8 mouse cellular contexts compared by ENCODE assay signal in the genomic region with DNA sequence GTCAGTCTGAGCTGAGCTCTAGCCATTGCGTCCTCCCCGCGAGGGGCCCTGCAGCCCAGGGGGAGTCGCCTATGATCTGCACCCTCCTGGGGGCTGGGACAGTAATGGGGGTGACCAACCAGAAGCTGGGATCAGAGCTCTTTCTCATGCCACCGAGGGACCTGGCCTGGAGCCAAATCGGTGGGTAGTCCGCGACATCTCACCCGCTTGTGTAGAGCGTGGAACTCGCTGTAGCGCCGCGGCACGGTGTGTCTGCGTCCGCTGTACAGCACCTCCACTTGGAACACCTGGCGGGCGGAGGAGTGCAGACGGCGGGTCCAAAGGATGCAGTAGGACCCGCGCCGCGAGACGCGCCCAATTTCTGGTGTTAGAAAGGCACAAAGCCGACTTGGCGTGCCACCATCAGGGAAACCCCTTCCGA. TPM values are rescaled to one million over a fixed set of nuclear protein-coding genes. Genes with fewer than 3 reads are reported as not detected.
A peak's percentile ranks its signal among the peaks of the same experiment; 100 is the strongest.
DNase-seq lines count a peak whose midpoint lies in the region; ATAC-seq and TF ChIP-seq lines count a peak whose summit lies in the region.

No protein-coding gene starts in this region.

- no peak for DNase-seq in testis, postnatal 14 days (ENCODE audit: low spot score)
- peak; percentile 29 to 59 for DNase-seq in kidney, postnatal 25 days
- DNase-seq in midbrain, embryonic 10.5 days (ENCODE audit: low spot score), result peak; percentile 31
- DNase-seq in stomach, postnatal 0 days (ENCODE audit: low spot score), result peak; percentile 50
- no peak for DNase-seq in urinary bladder, postnatal 14 days (ENCODE audit: low spot score)

- no peak for TF ChIP-seq EP300 in stomach, postnatal 0 days (optimal IDR thresholded peaks at IDR 0.05)

- peak overlapping the region; percentile 65 for H3K4me3 ChIP-seq in testis, adult 2 months (ENCODE audit: control insufficient read depth, low read depth, low read length)
- H3K4me3 ChIP-seq in brown adipose tissue, adult 24 weeks (ENCODE audit: insufficient read depth, low read depth, low read length), result peak overlapping the region; percentile 40
- H3K4me3 ChIP-seq in forebrain, embryonic 15.5 days, result peak overlapping the region; percentile 55
- peak overlapping the region; percentile 68 for H3K4me3 ChIP-seq in midbrain, embryonic 10.5 days
- peak overlapping the region; percentile 51 for H3K4me3 ChIP-seq in stomach, postnatal 0 days (ENCODE audit: low read depth, low read length)

- H3K9me3 ChIP-seq in forebrain, embryonic 15.5 days, result no peaks in the 10 kb centered on the region
- H3K9me3 ChIP-seq in midbrain, embryonic 10.5 days (replicated peaks), result no peaks in the 10 kb centered on the region
- H3K9me3 ChIP-seq in stomach, postnatal 0 days (ENCODE audit: control insufficient read depth, low read length), result no peaks in the 10 kb centered on the region

- no peaks in the 10 kb centered on the region for H3K36me3 ChIP-seq in testis, adult 2 months (ENCODE audit: control insufficient read depth, insufficient read depth, low read length)
- peaks cover 29% of the 10 kb centered on the region for H3K36me3 ChIP-seq in forebrain, embryonic 15.5 days
- peaks cover 34% of the 10 kb centered on the region for H3K36me3 ChIP-seq in midbrain, embryonic 10.5 days
- H3K36me3 ChIP-seq in stomach, postnatal 0 days (ENCODE audit: control insufficient read depth, insufficient read depth, low read length), result peaks cover 17% of the 10 kb centered on the region

- H3K4me1 ChIP-seq in testis, adult 2 months (ENCODE audit: control insufficient read depth, insufficient read depth, low read length), result peaks cover 12% of the 10 kb centered on the region
- H3K4me1 ChIP-seq in brown adipose tissue, adult 24 weeks (ENCODE audit: control insufficient read depth, insufficient read depth, insufficient read length, low read length), result no peaks in the 10 kb centered on the region; the same call in 1 of the 2 replicates
- H3K4me1 ChIP-seq in forebrain, embryonic 15.5 days, result peaks cover 14% of the 10 kb centered on the region
- H3K4me1 ChIP-seq in midbrain, embryonic 10.5 days, result peaks cover 19% of the 10 kb centered on the region
- 0 out of 2 replicates have a peak, but pooled peaks cover 3% of the 10 kb centered on the region for H3K4me1 ChIP-seq in stomach, postnatal 0 days (replicated peaks; ENCODE audit: control insufficient read depth, insufficient read depth)

- peak overlapping the region; percentile 95 for H3K4me2 ChIP-seq in forebrain, embryonic 15.5 days (replicated peaks)
- peak overlapping the region; percentile 99 for H3K4me2 ChIP-seq in stomach, postnatal 0 days (replicated peaks; ENCODE audit: low read depth)

- H3K27ac ChIP-seq in testis, adult 2 months (ENCODE audit: control insufficient read depth, insufficient read depth, low read depth, low read length), result no peak overlapping the region
- H3K27ac ChIP-seq in brown adipose tissue, adult 24 weeks (replicated peaks; ENCODE audit: low read depth, low read length), result no peak overlapping the region
- no peak overlapping the region for H3K27ac ChIP-seq in forebrain, embryonic 15.5 days (replicated peaks)
- H3K27ac ChIP-seq in midbrain, embryonic 10.5 days (replicated peaks), result peak overlapping the region; percentile 68
- H3K27ac ChIP-seq in stomach, postnatal 0 days (replicated peaks), result no peak overlapping the region

- WGBS in forebrain, embryonic 15.5 days, result 2% methylated on average over 30 of the region's 30 CpGs
- 2% methylated on average over 30 of the region's 30 CpGs for WGBS in midbrain, embryonic 10.5 days
- WGBS in stomach, postnatal 0 days, result 2% methylated on average over 30 of the region's 30 CpGs

- peak overlapping the region; percentile 60 for H3K9ac ChIP-seq in forebrain, embryonic 15.5 days (replicated peaks)
- peak overlapping the region; percentile 52 for H3K9ac ChIP-seq in stomach, postnatal 0 days (ENCODE audit: low read length)

- H3K27me3 ChIP-seq in testis, adult 2 months (ENCODE audit: control insufficient read depth, insufficient read depth, low read length), result no peaks in the 10 kb centered on the region
- 0 out of 2 replicates have a peak, but pooled peaks cover 13% of the 10 kb centered on the region for H3K27me3 ChIP-seq in forebrain, embryonic 15.5 days
- H3K27me3 ChIP-seq in midbrain, embryonic 10.5 days (ENCODE audit: low read depth, poor library complexity, severe bottlenecking), result peaks cover 54% of the 10 kb centered on the region
- no peaks in the 10 kb centered on the region for H3K27me3 ChIP-seq in stomach, postnatal 0 days (ENCODE audit: control insufficient read depth, insufficient read depth, low read length)

- ATAC-seq in forebrain, embryonic 15.5 days (replicated peaks), result peak; percentile 66
- peak; percentile 46 for ATAC-seq in stomach, postnatal 0 days (ENCODE audit: low FRiP score, low TSS enrichment)

- TF ChIP-seq POLR2A in testis, adult 2 months (IDR thresholded peaks at IDR 0.05; ENCODE audit: control insufficient read depth, low read depth, low read length), result no peak

- TF ChIP-seq CTCF in testis, adult 2 months (IDR thresholded peaks at IDR 0.05; ENCODE audit: control insufficient read depth, insufficient read depth, insufficient replicate concordance, low read depth, low read length), result no peak
- no peak; the same call in 1 of the 2 replicates for TF ChIP-seq CTCF in stomach, postnatal 0 days (IDR thresholded peaks at IDR 0.05; ENCODE audit: low read depth)

RNA-seq across cellular contexts. Expression of a gene that starts 0.5 kb away (rescaled TPM):
- 0.10 and 0.22 TPM in 2 replicates for polyA plus RNA-seq in testis, adult 2 months (2012; rRNA removed)
- 0.46 TPM in 1 of 2 replicates, not detected in the other for polyA plus RNA-seq in brown adipose tissue, adult 24 weeks (2012; ENCODE audit: insufficient read depth, insufficient read length, missing spikeins)
- polyA plus RNA-seq in forebrain, embryonic 15.5 days (2015; fragmentation: Nextera tagmentation; extraction: Ambion mirVana), result 5.2 and 6.2 TPM in 2 replicates
- 2.7 and 3.7 TPM in 2 replicates for polyA plus RNA-seq in midbrain, embryonic 10.5 days (2016; fragmentation: Nextera tagmentation; extraction: Ambion mirVana)
- 1.5 TPM in 2 replicates for polyA plus RNA-seq in stomach, postnatal 0 days (2015; fragmentation: Nextera tagmentation; extraction: Ambion mirVana)

RNA-seq across cellular contexts. Expression of a gene that starts 9.0 kb away (rescaled TPM):
- polyA plus RNA-seq in testis, adult 2 months (2012; rRNA removed), result 66.6 and 68.0 TPM in 2 replicates
- 139 and 189 TPM in 2 replicates for polyA plus RNA-seq in brown adipose tissue, adult 24 weeks (2012; ENCODE audit: insufficient read depth, insufficient read length, missing spikeins)
- 327 and 355 TPM in 2 replicates for polyA plus RNA-seq in forebrain, embryonic 15.5 days (2015; fragmentation: Nextera tagmentation; extraction: Ambion mirVana)
- 473 and 501 TPM in 2 replicates for polyA plus RNA-seq in midbrain, embryonic 10.5 days (2016; fragmentation: Nextera tagmentation; extraction: Ambion mirVana)
- polyA plus RNA-seq in stomach, postnatal 0 days (2015; fragmentation: Nextera tagmentation; extraction: Ambion mirVana), result 827 and 843 TPM in 2 replicates

RNA-seq across cellular contexts. Expression of a gene that starts 57.4 kb away (rescaled TPM):
- polyA plus RNA-seq in testis, adult 2 months (2012; rRNA removed), result 98.1 and 102 TPM in 2 replicates
- 35.6 and 40.3 TPM in 2 replicates for polyA plus RNA-seq in brown adipose tissue, adult 24 weeks (2012; ENCODE audit: insufficient read depth, insufficient read length, missing spikeins)
- polyA plus RNA-seq in forebrain, embryonic 15.5 days (2015; fragmentation: Nextera tagmentation; extraction: Ambion mirVana), result 109 TPM in 2 replicates
- 138 and 142 TPM in 2 replicates for polyA plus RNA-seq in midbrain, embryonic 10.5 days (2016; fragmentation: Nextera tagmentation; extraction: Ambion mirVana)
- 77.5 and 77.6 TPM in 2 replicates for polyA plus RNA-seq in stomach, postnatal 0 days (2015; fragmentation: Nextera tagmentation; extraction: Ambion mirVana)

RNA-seq across cellular contexts. Expression of a gene that starts 57.4 kb away (rescaled TPM):
- polyA plus RNA-seq in testis, adult 2 months (2012; rRNA removed), result 15.1 and 18.2 TPM in 2 replicates
- 122 and 146 TPM in 2 replicates for polyA plus RNA-seq in brown adipose tissue, adult 24 weeks (2012; ENCODE audit: insufficient read depth, insufficient read length, missing spikeins)
- 87.5 and 89.0 TPM in 2 replicates for polyA plus RNA-seq in forebrain, embryonic 15.5 days (2015; fragmentation: Nextera tagmentation; extraction: Ambion mirVana)
- 150 and 156 TPM in 2 replicates for polyA plus RNA-seq in midbrain, embryonic 10.5 days (2016; fragmentation: Nextera tagmentation; extraction: Ambion mirVana)
- 131 and 138 TPM in 2 replicates for polyA plus RNA-seq in stomach, postnatal 0 days (2015; fragmentation: Nextera tagmentation; extraction: Ambion mirVana)

Comparison
In these comparisons a context has a peak if more than half of its experiments do, and no peak if none do; other contexts are left out.
1. DNase-seq: peak in kidney, postnatal 25 days (2 of 2), midbrain, embryonic 10.5 days (single experiment) and stomach, postnatal 0 days (single experiment); none in testis, postnatal 14 days (single experiment) and urinary bladder, postnatal 14 days (single experiment).
2. Peak in every context shown above with its lines, with median percentiles within 50 percentile points of each other: H3K4me3 ChIP-seq.